Mouse (Mus musculus): ENCODE data around the gene Abhd16a. TPM values are rescaled to one million over a fixed set of nuclear protein-coding genes. Genes with fewer than 3 reads are reported as not detected.

Gene Abhd16a
- total and polyA plus RNA-seq, 3 experiments: 71.8 to 219 (median 95.8) TPM

DNA sequence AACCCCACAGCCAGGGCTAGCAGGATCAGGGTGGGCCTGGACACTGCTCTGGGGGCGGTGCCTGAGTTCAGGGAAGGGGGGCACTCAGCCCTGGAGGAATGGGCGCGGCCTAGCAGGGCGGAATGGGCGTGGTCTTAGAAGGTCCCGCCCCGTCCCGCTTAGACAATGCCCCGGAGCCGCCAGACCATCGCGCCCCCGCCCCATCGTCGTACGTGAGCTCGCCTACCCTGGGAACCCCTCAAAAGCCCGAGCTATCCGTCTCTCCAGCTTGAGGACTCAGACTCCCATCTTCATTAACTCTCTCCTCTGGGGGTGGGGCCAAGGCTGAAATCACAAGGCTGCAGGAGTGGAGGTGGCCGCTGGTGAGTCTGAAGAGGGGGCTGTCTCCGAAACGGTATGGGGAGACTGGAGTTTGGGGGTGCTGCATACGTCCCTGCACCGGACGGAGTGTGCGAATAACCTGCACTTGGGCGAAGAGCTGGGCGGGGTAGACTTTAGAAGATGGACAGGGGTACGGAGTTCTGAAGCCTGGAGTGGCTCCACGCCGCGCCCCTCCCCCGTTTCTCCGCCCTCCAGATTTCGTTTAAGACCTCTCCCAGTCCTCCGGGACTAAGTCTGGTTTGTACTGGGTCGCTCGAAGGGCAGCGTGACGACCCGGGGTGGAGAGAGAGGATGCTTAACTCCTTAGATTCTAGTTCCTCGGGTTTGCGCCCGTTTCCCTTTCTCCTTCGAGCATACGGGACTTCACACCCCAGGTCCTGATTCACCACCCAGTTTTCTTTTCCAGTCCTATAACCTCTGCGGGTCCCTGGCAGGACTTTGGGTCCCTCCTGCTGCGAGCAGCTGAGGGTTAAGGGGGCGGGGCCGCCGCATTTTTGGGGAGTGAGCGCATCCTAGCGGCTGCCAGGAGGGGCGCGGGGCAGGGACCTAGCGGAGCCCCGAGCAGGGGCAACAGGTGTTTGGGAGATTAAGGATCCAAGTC is 29.9 kb upstream of the Abhd16a start, which contains the start of gene Ddah2:
Ddah2 (plus strand) TSS at position 125 of the 982 bp plus-strand sequence.
- peak; percentile 88 for DNase-seq

DNA sequence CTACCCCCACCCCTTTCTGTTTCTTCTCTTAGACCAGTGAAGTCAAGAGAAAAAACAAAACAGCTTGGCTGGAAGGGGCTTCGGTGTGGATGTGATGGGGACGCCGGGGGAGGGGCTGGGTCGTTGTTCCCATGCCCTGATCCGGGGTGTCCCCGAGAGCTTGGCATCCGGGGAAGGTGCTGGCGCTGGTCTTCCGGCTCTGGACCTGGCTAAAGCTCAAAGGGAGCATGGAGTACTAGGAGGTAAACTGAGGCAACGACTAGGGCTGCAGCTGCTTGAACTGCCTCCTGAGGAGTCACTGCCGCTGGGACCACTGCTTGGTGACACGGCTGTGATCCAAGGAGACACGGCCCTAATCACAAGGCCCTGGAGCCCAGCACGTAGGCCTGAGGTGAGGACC is 29.0 kb upstream of the Abhd16a start:
- no peak for DNase-seq

- DNase-seq: no peak
Observed at GRCm38 (mm10) chr17:35060737-35061297, 28.2 kb upstream of the Abhd16a start.

- no peak for DNase-seq
Observed at GRCm38 (mm10) chr17:35061299-35061698, 27.8 kb upstream of the Abhd16a start.

- no peak for DNase-seq
Observed at GRCm38 (mm10) chr17:35063466-35063865, 25.6 kb upstream of the Abhd16a start.

DNA sequence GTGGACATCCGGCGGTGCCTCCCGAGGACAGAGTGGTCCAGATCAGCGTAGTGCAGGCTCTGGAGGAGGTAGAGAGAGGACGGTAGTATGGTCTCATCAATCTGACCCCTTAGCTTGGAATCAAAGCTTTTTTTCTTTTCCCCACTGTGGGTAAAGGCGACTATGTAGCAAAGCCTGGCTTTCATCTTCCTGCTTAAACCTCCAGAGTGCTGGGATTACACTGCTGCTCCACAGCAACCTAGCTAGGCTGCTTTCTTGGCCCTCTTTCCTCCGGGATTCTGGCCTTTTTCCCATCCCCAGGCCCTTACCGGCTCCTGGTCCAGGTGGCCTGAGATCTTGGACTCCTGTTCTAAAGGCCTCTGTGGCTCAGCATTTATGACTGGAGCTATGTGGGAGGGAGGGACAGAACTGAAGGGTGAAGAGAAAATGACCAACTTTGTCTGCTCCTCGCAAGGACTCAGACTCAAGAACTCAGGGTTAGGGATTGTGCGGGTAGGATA is 24.6 kb upstream of the Abhd16a start:
- no peak for DNase-seq

DNA sequence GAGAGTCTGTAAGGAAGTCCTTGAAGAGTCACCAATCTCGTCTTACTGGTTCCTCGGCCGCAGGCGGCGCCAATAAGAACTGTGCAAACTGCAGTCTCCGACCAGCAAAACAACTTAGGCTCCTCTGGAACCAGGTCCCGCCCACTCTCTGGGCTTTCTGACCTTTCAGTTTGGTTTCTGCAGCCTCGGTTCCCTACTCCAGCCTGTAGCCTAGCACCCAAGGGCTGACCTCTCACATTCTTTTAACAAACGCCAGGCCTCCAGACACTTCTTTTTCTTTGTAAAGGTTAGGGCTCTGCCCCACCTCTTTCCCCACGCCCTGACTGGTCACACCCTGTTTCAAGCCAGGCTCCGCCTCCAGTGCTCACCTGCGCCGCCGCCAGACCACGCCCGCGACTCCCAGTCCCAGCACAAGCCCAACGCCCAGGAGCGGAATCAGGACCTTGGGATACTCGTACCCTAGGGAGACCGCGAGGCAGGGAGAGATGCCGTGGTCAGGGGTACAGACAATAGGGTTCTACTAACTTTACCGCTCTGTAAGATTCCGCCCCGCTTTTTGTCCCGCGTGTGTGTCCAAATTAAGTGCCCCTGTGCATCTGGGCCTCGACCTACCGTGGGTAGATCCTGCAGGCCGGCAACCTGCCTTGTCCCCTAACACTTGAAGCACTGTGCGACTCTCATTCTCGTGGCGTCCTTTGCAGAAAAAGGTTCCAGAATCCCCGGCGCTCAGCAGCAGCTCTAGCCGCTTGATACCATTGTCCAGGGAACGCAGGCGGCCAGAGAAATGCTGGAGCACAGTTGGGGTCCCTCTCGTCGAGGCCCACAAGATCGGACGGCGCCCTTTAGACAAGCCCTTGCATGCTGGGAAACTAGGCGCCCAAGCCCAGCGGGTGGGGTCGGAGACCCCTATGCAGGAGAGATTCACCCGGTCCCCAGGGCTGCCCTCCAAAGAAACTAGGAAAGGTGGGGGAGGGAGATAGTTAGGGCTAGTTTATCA is 23.8 kb upstream of the Abhd16a start, which contains the start of gene Ly6g6c:
Ly6g6c (plus strand) TSS at position 438 of the 997 bp plus-strand sequence.
- DNase-seq: no peak

- DNase-seq: no peak
Observed at GRCm38 (mm10) chr17:35066084-35066483, 23.0 kb upstream of the Abhd16a start, which contains the start of gene Mpig6b. Mpig6b (minus strand) TSS chr17:35066184.

DNA sequence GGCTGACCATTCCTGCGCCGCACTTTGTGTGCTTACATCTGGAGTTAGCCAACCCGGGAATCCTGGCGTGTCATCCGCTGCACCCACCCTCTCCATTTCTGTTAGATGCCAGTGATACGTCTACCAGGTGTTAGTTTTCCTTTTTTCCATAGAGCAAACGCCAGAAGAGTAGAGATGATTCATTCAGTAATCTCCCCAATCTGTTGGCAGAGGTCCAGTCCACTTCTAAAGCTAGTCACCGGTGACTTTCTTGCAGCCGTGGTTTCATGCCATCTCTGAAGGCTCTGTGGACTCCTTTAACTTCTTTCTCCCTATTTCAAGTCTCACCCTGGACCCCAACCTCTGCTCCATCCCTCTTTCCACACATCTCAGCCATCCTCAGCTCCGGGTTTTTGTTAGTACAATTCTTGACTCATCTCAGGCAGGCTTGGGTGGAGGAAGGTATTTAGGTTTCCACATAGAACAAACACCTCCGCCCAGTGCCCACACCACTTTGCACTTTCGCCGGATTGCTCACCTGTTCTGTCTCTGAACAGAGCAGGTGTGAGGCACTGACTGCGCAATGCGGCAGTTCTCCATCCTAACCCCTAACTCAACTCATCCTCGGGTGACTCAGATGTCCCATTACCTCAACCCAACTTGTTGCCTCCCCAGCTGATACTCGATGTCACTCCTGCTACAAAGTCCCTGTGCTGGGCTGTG is 20.7 kb upstream of the Abhd16a start:
- no peak for DNase-seq

- no peak for DNase-seq
Observed at GRCm38 (mm10) chr17:35070556-35071229, 18.4 kb upstream of the Abhd16a start.

- DNase-seq: no peak
Observed at GRCm38 (mm10) chr17:35071454-35071853, 17.6 kb upstream of the Abhd16a start.

DNA sequence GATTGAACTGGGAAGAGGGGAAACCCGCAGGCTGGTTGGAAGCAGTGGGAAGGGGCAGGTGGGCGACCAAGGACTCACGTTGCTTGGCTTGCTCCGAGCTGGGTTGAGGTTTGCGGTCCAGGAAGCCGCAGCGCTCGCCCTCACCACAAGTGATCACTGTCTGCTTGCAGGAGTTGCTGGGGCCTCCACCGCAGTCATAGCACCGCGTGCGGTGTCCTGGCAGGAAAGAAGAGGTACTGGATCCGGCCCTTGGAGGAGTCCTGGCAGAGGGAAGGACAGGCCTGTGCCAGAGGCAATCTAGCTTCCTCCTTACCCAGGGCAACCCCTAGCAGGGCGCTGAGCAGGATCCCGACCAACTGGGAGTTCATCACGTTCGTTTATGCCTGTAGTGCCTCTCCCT is 15.0 kb upstream of the Abhd16a start:
- no peak for DNase-seq

DNA sequence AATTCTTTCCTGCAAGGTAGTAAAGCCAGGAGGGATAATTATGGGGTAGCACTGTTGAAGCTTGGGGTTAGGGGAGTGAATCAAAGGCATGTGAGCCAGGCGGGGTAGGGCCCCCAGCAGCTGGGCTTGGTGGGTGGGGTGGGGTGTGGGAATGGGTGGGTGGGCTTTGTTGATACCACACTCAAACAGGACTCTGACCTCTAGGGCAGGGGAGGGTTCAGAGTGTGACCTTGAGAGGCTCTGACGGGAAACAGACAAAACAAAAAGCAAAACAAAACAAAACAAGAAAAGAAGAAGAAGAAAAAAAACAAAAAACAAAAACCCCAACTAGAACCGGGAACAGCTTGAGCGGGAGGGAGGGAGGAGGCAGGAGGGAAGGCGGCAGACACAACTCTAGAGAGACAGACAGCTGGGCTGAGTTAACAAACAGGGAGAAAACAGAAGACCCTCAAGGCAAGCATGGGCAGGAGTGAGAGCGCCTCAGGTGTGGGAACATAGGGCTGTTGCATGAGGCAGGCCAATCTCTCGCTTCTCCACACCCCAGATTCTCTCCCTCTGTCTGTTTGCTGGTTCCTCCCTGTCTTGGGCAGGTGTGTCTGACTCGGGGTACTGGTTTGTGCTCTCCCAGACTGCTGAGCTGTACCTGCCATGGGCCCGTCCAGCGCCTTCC is 12.4 kb upstream of the Abhd16a start, which contains the start of gene Ly6g6e:
Ly6g6e (plus strand) TSS at position 396 of the 670 bp plus-strand sequence.
- DNase-seq: no peak

DNA sequence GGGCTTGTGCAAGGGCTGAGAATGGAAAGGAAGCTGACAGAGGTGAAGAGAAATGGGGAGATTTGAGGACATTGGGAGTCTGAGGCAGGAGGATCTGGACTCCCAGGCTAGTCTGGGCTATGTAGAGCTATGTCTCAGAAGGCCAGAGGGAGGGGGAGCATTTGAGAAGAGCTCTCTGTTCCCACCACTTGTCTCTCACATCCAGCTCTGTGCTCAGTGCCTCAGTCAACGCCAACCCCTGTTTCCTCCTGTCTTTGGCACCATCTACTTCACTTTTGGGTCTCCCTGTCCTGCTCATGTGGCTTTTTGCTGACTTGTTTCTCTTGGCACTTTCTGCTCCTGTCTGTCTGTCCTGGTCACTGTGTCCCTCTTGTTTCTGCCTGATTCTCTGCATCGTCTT is 11.8 kb upstream of the Abhd16a start:
- DNase-seq: no peak

- no peak for DNase-seq
Observed at GRCm38 (mm10) chr17:35077786-35078233, 11.3 kb upstream of the Abhd16a start, which contains the start of gene Ly6g6d. Ly6g6d (minus strand) TSS chr17:35078065.

GRCm38 (mm10) chr17:35079778-35080177 is 9.3 kb upstream of the Abhd16a start:
- no peak for DNase-seq

- no peak for DNase-seq
Observed at GRCm38 (mm10) chr17:35080248-35080647, 8.8 kb upstream of the Abhd16a start.

- DNase-seq: no peak
Observed at GRCm38 (mm10) chr17:35080710-35081109, 8.4 kb upstream of the Abhd16a start.

GRCm38 (mm10) chr17:35082841-35083576 is 6.1 kb upstream of the Abhd16a start:
- no peak for DNase-seq
